ENCODE assay signal across 16 mouse cellular contexts in the genomic region with DNA sequence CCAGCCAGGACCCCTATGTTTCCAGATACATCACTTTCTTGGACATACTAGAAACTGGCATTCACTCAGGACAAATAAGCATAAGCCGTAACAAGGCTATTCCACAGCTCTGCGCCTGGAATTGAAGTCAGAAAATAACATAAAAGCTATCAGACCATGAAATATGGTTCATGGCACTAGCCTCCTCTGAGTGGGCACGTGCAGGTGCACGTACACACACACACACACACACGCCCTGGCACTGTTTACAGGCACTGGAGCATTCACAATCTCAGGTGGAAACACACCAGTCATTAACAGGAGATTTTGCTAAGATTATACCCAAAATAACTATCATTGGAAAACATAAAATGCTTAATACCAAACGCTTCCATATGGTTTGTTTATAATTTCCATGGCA.
"Had no signal": no experiment of that assay in that cellular context is flagged by ENCODE, and none has a peak within 500 bp of the region (broad histone marks: within the 10 kb centered on the region; RNA-seq: fewer than 3 reads in every experiment).

No protein-coding gene starts in this region.

- DNase-seq: kidney, postnatal 14 days; left cerebral cortex, postnatal 4 days; liver, postnatal 0 days; lung, postnatal 10 days; lung, postnatal 36 days; thymus, adult 18-20 months; thymus, postnatal 36 days had no signal

- H3K27me3 ChIP-seq: limb, embryonic 12.5 days; limb, embryonic 15.5 days; lung, embryonic 15.5 days; megakaryocyte, embryonic 14.5 days; midbrain, embryonic 12.5 days had no signal

- H3K9ac ChIP-seq: limb, embryonic 12.5 days; limb, embryonic 15.5 days; liver, embryonic 14.5 days; liver, postnatal 0 days; lung, embryonic 15.5 days; midbrain, embryonic 12.5 days had no signal

- H3K27ac ChIP-seq: limb, embryonic 12.5 days; limb, embryonic 15.5 days; liver, embryonic 14.5 days; lung, embryonic 15.5 days; midbrain, embryonic 12.5 days had no signal

- ATAC-seq: intestine, postnatal 0 days; liver, postnatal 0 days had no signal

- H3K4me2 ChIP-seq: limb, embryonic 12.5 days; limb, embryonic 15.5 days; liver, embryonic 11.5 days; lung, embryonic 15.5 days; midbrain, embryonic 12.5 days had no signal

- H3K36me3 ChIP-seq: limb, embryonic 15.5 days; lung, embryonic 15.5 days had no signal

- H3K9me3 ChIP-seq: limb, embryonic 12.5 days; limb, embryonic 15.5 days; lung, embryonic 15.5 days; megakaryocyte, embryonic 14.5 days; midbrain, embryonic 12.5 days had no signal

- H3K4me3 ChIP-seq: limb, embryonic 12.5 days; limb, embryonic 15.5 days; lung, embryonic 15.5 days; megakaryocyte, embryonic 14.5 days; midbrain, embryonic 12.5 days; myocyte had no signal
